Mouse (Mus musculus) c-Kit-positive CD71-negative TER-119-negative erythroid progenitor cells, embryonic 14.5 days (primary cell): ENCODE measurements at regions not wholly inside any gene's neighbourhood (a gene's known extent, or its start where the extent isn't known, plus 50 kb on each side); places are given as distances from the start of the nearest gene placed in this dataset.

Experiments
- DNase-seq: peaks from one replicate; pipeline ENCODE4 v3.0.0-alpha.2; 2013; ENCODE audit warnings: low read depth

DNA sequence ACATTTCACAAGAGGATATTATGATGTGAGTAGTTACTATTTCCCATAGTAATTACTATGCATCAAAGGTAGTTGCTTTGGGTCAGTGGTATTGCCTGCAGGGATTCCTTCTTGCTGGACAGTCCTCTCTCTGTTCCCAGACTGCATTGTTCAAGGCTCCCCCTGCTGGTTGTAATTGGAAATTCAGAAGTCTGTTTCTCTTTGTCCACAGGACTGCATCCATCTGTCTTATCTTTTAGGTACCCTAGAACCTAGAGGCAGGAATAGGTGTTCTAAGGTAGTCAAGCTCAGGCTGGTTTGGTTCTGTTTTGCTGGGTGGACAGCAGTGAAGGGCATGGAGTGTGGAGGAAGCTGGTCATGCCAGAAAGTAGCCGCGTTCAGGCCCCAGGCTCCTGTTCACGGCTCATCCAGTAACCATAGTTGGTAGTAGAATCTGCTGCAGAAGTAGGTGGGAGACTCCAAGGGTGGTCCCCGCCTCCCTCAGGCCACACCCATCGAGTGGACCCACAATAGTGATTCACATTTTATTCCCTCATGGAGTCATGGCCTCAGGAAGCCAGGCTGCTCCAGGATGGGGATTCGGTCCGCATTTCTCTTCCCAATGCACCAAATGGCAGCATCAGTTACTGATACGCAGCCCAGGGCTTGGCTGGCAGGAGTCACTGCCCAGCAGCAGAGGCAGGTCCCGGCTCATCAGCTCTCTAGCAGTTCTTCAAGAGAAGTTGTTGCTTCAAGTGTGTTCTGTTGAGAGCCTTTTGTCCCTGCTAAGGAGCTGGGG is 51.7 kb upstream of the Caprin1 start:
- peak; percentile 46 for DNase-seq

GRCm38 (mm10) chr2:103849766-103850530 is 52.5 kb upstream of the Caprin1 start:
- no peak for DNase-seq

GRCm38 (mm10) chr2:103850531-103850816 is 53.0 kb upstream of the Caprin1 start:
- DNase-seq, result no peak

DNA sequence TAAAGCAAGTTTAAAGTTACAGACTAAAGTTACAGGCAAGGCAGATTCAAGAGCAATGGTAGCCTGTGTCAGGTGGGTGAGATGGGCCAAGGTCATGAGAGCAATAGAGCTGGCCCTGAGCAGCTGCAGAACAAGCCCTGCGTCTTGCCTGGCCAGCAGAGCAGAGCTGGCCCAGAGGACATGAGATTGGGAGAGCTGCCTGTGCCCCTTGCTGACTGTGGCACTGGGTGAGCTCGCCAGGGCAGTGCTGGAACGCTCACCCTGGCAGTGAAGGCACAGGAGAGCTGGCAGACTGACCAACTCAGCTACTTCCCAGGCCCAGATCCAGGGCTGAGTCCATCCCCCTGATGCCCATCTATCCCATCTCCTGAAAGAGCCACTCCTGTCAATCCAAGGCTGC is 53.7 kb upstream of the Caprin1 start:
- no peak for DNase-seq

DNA sequence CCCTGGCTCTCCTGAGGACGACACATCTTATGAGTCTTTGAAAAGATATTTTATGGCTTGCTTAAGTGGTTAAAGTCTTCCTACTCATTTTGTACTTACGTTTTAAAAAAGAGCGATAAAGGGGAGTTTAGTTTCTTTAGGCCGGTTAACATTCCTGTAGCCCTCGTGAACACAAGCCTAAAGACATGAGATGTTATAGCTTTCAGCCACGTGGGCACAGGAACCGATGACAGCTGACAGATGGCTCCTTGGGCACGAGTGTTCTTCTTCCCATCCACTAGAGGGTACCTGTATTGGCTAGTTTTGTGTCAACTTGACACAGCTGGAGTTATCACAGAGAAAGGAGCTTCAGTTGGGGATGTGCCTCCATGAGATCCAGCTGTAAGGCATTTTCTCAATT is 63.8 kb upstream of the Caprin1 start:
- DNase-seq, result no peak

DNA sequence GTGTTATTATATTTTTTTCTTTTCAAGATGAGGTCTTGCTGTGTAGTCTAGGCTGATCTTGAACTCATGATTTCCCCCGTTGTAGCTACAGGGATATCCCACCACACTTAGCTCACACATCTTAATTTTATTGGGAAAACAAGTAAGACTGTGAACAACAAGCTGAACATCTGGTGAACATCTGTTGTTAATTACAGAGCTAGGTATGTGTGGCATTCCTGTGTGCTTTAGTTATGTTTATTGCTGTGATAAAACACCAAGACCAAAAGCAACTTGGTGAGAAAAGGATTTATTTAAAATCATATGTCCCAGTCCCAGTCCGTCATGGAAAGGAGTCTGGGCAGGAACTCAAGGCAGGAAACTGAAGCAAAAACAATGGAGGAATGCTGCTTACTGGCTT is 66.8 kb upstream of the Caprin1 start:
- no peak for DNase-seq

DNA sequence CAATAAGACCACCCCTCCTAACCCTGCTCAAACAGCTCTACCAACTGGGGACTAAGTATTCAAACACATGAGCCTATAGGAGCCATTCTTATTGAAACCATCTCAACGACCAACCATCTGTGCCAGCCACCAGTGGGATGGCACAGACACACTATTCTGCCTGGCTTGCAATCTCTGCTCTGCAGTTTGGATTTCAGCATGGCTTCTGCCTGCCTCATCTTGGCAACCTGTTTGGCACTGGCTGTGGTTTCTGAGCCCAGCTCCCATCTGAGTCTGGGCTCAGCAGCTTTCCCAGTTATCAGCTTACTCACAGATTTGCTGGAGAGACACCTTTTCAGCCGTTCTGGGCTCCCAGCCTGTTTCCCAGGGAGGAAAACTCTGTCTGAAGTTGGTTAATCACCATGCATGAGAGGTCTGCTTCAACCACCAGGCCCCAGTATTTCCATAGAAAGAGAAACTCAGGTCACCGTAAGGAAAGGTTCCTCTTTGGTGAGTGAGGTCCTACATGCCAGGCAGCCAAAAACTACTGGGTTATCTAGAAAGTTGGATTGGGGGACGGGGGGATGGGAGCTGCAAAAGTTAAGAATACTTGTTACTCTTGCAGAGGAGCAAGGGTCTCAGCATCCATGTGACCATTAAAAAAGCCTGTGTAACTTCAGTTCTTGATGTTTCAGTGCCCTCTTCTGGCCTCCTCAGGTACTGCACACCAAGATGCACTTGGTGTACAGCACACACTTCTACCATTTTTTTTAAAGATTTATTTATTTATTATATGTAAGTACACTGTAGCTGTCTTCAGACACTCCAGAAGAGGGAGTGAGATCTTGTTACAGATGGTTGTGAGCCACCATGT is 68.1 kb upstream of the Caprin1 start:
- DNase-seq, result peak; percentile 56

- DNase-seq, result no peak
Observed at GRCm38 (mm10) chr2:103867241-103867957, 70.0 kb upstream of the Caprin1 start.

DNA sequence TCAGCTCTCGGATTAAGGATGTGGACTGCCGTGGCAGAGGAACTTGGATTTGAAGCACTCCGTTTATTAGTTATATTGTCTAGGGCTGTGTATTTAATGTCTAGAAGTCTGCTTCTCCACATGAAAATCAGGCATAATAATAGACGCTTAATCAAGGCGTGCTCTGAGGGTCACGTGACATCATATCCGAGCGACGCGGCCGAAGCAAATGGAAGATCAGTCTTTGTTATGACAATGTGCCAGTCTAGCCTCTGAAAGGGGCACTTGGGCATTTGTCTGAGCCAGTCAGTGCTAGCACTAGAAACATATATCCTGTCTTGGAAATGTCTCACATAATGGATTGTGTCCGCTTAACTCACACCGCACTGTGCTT is 70.5 kb upstream of the Caprin1 start:
- no peak for DNase-seq

GRCm38 (mm10) chr2:103868655-103869054 is 71.2 kb upstream of the Caprin1 start:
- DNase-seq, result no peak

- DNase-seq, result peak; percentile 70
Observed at GRCm38 (mm10) chr2:103871522-103872276, 74.2 kb upstream of the Caprin1 start.

- DNase-seq, result no peak
Observed at GRCm38 (mm10) chr2:103872277-103872636, 74.8 kb upstream of the Caprin1 start.

GRCm38 (mm10) chr2:103873381-103873780 is 75.9 kb upstream of the Caprin1 start:
- DNase-seq, result no peak

DNA sequence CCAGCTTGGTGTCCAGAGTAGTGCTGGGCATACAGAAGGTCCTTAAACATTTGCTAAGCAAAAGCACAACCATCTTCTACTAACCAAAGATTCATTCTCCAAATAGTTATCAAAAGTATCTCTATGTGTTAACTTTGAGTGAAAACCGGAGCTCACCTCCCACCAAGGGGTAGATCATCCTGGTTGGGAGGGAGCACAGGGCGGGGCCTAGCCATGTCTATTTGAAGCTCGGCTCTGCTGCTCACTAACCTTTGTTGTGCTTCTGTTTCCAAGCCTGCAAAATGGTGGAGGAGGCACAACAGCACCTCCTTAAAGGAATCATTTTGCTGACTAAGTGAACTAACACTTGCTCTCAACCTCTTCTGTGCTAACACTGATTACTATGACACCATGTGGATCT is 77.0 kb upstream of the Caprin1 start:
- no peak for DNase-seq

DNA sequence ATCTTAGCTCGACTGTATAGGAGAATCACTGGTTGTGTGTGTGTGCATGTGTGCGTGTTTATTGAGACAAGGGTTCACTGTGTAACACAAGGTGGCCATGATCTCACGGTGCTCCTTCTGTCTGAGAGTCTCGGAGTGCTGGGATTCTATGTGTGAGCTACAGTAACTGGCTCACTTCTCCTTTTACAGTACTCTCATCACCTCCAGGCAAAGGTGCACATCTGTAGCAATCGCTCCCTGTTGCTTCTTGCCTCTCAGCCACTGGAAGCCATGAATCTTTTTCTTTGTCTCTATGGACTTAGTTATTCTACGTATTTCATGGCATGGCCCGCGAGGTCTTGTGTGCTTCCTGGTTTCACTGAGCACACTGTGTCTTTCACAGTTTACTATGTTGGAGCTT is 78.3 kb upstream of the Caprin1 start:
- DNase-seq, result no peak

GRCm38 (mm10) chr2:103876236-103876635 is 78.8 kb upstream of the Caprin1 start:
- DNase-seq, result no peak

- DNase-seq, result no peak
Observed at GRCm38 (mm10) chr2:103881026-103881763, 76.6 kb upstream of the Lmo2 start.

DNA sequence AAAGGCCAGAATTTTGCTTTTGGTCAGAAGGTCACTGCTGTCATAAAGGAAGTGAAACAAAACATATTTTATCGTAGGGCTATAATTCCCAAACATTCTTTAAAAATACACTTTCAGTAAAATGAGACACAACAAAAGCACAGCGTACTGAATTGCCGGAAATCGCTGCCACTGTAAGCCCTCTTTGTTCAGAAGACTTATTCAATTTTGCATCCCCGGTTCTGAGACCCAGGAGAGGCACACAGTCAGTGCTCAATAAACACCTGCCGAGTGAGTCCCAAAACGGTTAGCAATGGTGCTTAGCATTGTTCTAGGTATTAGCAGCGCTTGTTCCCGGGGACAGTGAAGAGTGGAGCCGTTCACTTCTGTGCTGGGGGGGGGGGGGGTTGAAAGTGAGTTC is 72.9 kb upstream of the Lmo2 start:
- no peak for DNase-seq

- DNase-seq, result no peak
Observed at GRCm38 (mm10) chr2:103888023-103888422, 69.8 kb upstream of the Lmo2 start.

DNA sequence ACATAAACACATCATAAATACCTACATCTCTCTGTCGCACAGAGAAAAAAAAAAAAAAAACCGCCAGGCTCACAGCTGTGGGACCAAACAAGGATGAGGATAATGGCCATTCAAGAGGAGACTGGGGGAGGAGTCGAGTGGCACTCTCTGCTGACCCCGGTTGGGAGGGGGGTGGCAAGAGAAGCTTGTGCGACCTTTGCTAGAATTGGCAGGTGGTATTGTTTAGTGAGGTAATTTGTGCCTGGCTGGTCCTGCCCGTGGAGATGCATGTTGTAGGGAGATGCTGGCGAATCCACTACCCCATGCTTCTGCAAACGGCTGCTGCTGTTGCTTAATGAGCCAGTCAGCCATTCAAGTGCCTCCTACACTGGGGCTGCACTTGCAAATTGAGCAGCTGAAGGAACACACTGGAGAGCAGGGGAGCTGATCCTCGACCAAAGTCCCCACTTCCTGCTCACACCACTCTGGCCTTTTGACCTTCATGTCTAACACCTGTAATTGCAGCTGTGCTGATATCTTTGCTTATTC is 66.5 kb upstream of the Lmo2 start:
- no peak for DNase-seq
